Mouse (Mus musculus) thymus, postnatal 14 days (tissue): ENCODE data around the gene Il9r.

Experiments used
- DNase-seq: peaks from one replicate; pipeline ENCODE4 v3.0.0; 2021

Il9r gene

GRCm38 (mm10) chr11:32198256-32198955, 1.7 kb downstream of the Il9r start:
- DNase-seq: peak; percentile 32

- DNase-seq: no peak
These were observed 2.3 kb downstream of the Il9r start for GRCm38 (mm10) chr11:32197766-32198165.

- DNase-seq: no peak
These were observed 3.4 kb downstream of the Il9r start for GRCm38 (mm10) chr11:32196727-32197126.

GRCm38 (mm10) chr11:32195867-32196540, 4.1 kb downstream of the Il9r start:
- peak; percentile 45 for DNase-seq

- DNase-seq: no peak
These were observed 5.5 kb downstream of the Il9r start for GRCm38 (mm10) chr11:32194626-32195025.

GRCm38 (mm10) chr11:32194086-32194485, 6.0 kb downstream of the Il9r start:
- no peak for DNase-seq

GRCm38 (mm10) chr11:32193156-32193555, 6.9 kb downstream of the Il9r start:
- DNase-seq: no peak

GRCm38 (mm10) chr11:32190603-32191110, 9.4 kb downstream of the Il9r start:
- DNase-seq: no peak

GRCm38 (mm10) chr11:32190119-32190518, 10.0 kb downstream of the Il9r start:
- no peak for DNase-seq

- no peak for DNase-seq
These were observed 10.6 kb downstream of the Il9r start for GRCm38 (mm10) chr11:32189434-32189833.

- DNase-seq: no peak
These were observed 11.2 kb downstream of the Il9r start for GRCm38 (mm10) chr11:32188881-32189280.

- no peak for DNase-seq
These were observed 12.8 kb downstream of the Il9r start for GRCm38 (mm10) chr11:32187256-32187655.

- DNase-seq: no peak
These were observed 14.0 kb downstream of the Il9r start for GRCm38 (mm10) chr11:32186031-32186430.

GRCm38 (mm10) chr11:32184469-32184868, 15.6 kb downstream of the Il9r start:
- DNase-seq: no peak

GRCm38 (mm10) chr11:32181973-32182868, 17.9 kb downstream of the Il9r start:
- peak; percentile 78 for DNase-seq

- DNase-seq: no peak
These were observed 18.8 kb downstream of the Il9r start for GRCm38 (mm10) chr11:32181246-32181645.

- no peak for DNase-seq
These were observed 21.6 kb downstream of the Il9r start for GRCm38 (mm10) chr11:32178506-32178905.

GRCm38 (mm10) chr11:32166683-32167082, 33.4 kb downstream of the Il9r start:
- DNase-seq: no peak

- peak; percentile 95 for DNase-seq
These were observed 37.9 kb downstream of the Il9r start for GRCm38 (mm10) chr11:32161922-32162804.

- peak; percentile 51 for DNase-seq
These were observed 38.6 kb downstream of the Il9r start for GRCm38 (mm10) chr11:32161500-32161899.

GRCm38 (mm10) chr11:32160341-32160740, 39.7 kb downstream of the Il9r start:
- DNase-seq: no peak

- DNase-seq: no peak
These were observed 40.9 kb downstream of the Il9r start for GRCm38 (mm10) chr11:32159176-32159575.
